Mouse (Mus musculus): Measurements from ENCODE around the gene Arhgap10.

Gene Arhgap10

GRCm38 (mm10) chr8:77404017-77404416, 113.7 kb downstream of the Arhgap10 start:
- no peak for DNase-seq (ENCODE audit: low spot score)

DNA sequence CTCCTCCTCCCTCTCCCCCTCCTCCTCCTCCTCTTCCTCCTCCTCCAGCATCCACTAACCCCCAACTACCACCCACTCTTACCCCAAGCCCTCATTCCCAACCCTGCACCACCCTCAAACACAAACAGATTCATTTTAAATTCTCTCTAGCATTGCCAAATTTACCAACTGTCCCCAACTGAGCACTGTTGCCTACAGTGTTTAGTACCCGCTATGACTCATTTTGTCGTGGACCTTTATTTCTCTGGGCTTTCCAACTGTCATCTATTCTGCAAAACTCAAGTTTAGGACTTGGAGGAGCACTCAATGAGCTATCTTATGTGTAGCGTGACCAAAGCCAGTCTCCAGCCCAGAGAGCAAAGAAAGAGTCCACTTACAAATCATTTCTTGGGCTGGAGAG, 115.8 kb downstream of the Arhgap10 start:
- no peak for DNase-seq (ENCODE audit: low spot score)

DNA sequence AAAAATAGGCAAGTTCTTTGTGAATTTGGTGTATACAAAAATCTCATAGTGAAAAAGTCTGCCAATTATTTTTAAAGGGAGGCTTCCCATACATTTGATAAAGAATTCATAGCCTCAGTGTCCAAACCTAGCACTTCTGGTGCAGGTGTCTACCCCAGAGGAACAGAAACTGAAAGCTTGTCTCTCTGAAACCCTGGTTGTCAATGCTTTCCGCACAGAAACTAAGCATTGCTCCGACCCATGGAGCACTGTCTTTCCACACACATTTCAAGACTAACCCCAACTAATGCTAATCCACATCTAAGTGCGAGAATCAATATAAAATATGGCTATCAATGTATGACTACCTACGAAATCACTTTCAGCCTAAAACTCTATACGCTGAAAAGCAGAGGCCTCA, 116.6 kb downstream of the Arhgap10 start:
- DNase-seq (ENCODE audit: low spot score) = no peak

DNA sequence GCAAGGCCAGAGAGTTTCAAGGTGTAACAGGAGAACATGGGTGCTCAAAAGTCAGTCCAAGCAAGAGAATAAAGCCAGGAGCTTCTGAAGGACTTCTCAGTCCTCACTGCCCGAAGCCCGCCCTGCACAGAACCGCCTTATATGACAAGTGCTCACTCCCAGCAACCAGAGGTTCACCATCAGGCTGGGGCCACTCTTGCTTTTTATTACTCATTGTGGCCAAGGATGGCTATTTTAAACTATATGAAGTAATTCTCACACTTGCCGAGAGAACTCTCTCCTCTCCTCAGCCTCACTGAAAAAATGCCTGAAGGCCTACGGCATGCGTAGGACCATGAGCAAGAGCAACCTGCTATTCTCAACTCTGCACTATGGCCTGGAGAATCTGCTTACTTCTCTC, 133.7 kb downstream of the Arhgap10 start:
- no peak for DNase-seq (ENCODE audit: low spot score)

GRCm38 (mm10) chr8:77383671-77384070, 134.1 kb downstream of the Arhgap10 start:
- no peak for DNase-seq (ENCODE audit: low spot score)

GRCm38 (mm10) chr8:77380844-77381243, 136.9 kb downstream of the Arhgap10 start:
- DNase-seq (ENCODE audit: low spot score) = no peak

GRCm38 (mm10) chr8:77379300-77379699, 138.5 kb downstream of the Arhgap10 start:
- DNase-seq (ENCODE audit: low spot score) = peak; percentile 15

DNA sequence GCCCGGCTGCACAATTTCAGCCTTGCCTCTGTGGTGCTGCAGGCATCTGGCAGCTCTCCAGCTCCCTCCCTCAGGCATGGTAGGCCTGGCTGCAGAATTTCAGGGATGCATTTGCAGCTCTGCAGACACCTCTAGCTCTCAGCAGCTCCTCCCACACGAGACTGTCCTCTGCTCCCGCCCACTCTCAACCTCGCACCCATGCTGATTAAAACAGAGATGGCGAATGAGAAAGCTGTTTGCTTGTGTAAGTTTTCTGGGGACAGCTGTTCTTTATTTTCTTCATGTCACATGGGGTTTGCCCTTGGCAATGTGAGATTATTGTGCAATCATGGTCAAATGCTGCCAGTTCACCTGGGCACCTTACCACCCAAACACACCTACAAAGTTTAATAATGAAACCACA, 141.3 kb downstream of the Arhgap10 start:
- peak; percentile 27 for DNase-seq (ENCODE audit: low spot score)

DNA sequence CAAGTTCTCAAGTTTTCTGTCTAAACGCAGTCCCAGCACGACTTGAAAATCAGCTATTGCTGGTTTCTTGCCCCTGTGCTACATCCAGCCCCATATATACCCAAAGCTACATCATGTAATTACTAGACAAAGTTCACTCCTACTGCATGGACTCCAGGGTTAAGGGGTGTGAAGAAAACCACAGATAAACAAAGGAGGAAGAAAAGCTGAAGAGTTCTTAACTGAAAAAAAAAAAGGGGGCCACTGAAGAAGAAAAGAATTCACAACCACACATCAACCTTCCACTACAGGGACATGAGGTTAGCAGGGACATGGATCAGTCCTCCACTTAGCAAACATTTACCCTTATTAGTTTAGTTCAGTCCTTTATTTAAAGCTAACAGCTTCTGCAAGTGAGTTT, 141.8 kb downstream of the Arhgap10 start:
- no peak for DNase-seq (ENCODE audit: low spot score)

- DNase-seq (ENCODE audit: low spot score) = no peak
These were observed 146.7 kb downstream of the Arhgap10 start for GRCm38 (mm10) chr8:77371006-77371405.

- no peak for DNase-seq (ENCODE audit: low spot score)
These were observed 147.4 kb downstream of the Arhgap10 start for GRCm38 (mm10) chr8:77370308-77370707.

DNA sequence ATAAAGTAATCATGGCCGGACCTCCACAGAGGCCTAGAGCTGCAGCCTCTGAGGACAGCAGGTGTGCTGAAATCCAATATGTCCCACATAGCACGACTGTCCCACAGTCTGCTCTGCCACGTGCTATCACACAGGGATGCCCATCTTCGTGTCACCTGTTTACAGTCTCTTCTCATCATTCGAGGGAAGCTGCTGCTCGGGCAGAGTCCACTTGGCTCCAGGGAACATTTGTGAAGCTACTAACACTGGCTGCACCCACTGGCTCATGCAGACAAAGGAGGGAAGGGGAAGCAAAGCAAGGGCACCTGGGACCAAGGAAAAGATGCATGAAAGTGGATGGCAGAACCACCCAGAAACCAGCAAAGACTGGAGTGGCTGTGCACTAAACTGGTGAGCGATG, 148.1 kb downstream of the Arhgap10 start:
- DNase-seq (ENCODE audit: low spot score) = no peak

DNA sequence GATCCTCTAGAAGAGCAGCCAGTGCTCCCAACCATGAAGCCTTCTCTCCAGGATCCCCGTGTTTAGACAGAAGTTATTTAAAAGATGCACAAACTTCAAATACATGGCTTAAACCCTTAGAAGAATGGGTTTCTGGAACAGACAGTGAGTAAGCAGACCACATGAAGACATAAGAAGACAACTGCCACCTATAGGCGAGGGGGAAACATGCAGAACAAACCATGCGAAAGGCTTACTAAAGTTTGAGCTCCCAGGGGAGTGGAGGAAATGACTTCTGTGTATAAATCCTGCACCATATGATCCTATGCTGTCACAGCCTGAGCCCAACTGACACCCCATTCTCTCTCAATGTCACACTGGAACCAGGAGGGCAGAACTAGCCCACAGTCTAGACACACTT, 150.7 kb downstream of the Arhgap10 start:
- DNase-seq (ENCODE audit: low spot score) = no peak

DNA sequence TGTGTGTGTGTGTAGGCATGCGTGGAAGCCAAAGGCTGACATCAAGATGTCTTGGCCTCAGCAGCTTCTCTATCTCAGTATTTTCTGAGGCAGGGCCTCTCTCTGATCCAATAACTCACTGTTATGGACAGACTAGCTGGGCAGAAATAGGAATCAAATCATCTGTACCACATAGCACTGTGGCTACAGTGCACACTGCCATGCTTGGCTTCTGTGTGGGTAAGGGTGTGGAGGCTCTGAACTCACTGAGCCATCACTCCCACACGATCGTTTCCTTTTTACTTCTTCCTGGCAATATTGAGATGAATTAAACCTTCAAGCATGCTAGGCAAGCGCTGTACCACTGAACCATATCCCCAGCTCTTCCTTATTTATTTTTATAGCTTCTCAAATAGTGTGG, 151.3 kb downstream of the Arhgap10 start:
- no peak for DNase-seq (ENCODE audit: low spot score)

DNA sequence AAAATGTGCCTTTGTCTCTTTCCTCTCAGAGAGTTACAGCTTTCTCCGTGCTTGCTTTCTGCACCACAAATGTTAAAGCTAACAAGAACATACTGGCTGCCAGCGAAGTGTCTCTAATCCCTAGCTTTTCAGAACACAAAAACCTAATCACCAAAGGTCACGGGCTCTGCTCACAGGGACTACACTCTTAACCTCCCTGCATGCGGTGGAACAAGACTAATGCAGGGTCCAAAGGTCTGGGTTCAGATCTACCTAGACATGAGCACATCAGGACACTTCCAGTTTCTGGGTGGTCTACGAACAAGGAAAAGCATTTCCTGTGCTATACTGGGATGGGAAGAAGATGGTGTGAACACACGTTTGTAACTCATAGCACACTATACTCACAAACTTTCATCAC, 151.8 kb downstream of the Arhgap10 start:
- peak; percentile 42 for DNase-seq (ENCODE audit: low spot score)

GRCm38 (mm10) chr8:77364472-77364871, 153.3 kb downstream of the Arhgap10 start:
- no peak for DNase-seq (ENCODE audit: low spot score)

DNA sequence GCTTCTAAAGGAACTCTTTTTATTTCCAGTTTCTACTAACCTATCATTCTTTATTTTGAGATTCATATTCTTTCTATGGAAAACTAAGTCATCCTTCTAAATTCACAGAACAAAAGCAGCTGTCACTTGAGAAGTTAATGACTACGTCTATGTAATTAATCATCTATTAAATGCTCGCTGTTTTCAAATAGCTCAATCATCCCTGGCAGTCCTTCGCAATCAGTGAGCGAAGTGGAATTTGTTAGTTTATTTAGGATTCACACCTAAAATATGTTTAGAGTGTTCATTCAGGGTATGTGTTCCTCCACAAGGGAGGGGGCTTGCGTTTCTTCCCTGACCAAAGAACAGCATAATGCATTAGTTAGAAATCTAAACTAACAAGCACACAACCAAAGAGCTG, 156.9 kb downstream of the Arhgap10 start:
- DNase-seq (ENCODE audit: low spot score) = no peak

GRCm38 (mm10) chr8:77360423-77360822, 157.3 kb downstream of the Arhgap10 start:
- no peak for DNase-seq (ENCODE audit: low spot score)

- no peak for DNase-seq (ENCODE audit: low spot score)
These were observed 160.6 kb downstream of the Arhgap10 start for GRCm38 (mm10) chr8:77357126-77357525.

GRCm38 (mm10) chr8:77355344-77355743, 162.4 kb downstream of the Arhgap10 start:
- DNase-seq (ENCODE audit: low spot score) = no peak

- DNase-seq (ENCODE audit: low spot score) = no peak
These were observed 163.6 kb downstream of the Arhgap10 start for GRCm38 (mm10) chr8:77354189-77354588.

DNA sequence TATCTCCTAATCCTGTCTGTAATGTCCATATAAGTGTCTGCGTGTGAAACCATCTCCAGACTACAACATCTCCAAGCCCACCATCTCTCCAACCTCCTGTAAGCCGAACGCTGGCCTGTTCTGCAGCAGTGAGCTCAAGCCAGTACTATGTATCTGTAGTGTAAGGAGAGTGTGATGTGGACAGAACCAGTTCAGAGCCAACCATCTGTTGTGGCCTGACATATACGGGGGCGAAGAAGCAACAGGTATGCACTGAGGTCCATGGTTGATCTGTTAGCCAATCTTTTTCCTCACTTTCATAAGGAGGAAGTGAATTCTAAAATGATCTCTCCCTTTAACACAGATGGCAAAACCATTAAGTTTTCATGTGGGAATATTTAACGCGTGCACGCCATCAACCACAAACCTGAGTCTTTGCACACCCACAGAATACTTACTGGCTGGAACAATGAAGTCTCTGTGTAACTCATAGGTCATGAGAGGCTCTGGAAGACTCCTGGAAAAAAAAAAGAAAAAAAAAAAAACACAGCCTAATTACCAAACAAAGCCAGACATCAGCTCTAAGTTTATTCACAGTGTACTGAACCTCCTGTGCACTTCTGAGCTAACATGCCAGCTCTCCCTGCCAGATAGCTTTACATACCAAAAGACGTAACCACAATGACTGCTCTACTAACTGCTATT, 166.4 kb downstream of the Arhgap10 start:
- DNase-seq (ENCODE audit: low spot score) = no peak

DNA sequence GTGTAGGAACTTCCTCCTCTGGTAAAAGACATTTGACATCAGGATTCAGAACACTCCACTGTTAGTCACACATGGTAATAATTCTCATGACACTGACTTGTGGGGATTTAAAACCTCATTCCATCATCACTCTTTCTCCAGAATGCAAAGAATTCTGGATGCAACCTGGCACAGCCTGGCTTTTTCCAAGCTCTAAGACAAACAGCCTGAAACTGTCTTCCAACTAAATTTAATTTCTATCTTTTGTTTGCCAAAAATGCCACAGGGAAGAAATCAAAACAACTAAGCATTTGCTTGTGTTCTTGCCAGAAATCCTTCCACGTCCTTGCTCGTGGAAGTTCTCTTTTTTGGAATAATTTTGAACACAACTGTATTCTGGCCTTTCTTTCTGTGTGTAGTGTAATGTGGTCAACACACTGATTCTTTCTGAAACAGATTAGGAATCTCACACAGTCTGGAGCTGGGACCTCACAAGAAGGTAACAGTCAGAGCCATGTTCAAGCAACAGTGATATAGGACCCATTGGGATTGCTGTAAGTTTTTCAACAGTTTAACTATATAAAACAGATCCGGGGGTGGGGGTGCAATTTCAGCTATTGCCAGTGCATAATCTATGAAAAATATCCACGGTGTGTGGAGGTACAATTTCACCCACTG, 167.5 kb downstream of the Arhgap10 start:
- DNase-seq (ENCODE audit: low spot score) = no peak

- no peak for DNase-seq (ENCODE audit: low spot score)
These were observed 173.8 kb downstream of the Arhgap10 start for GRCm38 (mm10) chr8:77343916-77344315.

Measured in yolk sac, embryonic 10.5 days (tissue).